Mouse (Mus musculus): ENCODE measurements around the gene Rps12. TPM values are rescaled to one million over a fixed set of nuclear protein-coding genes. Genes with fewer than 3 reads are reported as not detected.

Rps12 gene
- 100 to 1,000 TPM; 472 to 555 TPM for total RNA-seq (2021)
- long read RNA-seq, experiment 1, transcript Rps12-203 (6 exons, 584 nt) = major isoform, 17 of 20 reads
- long read RNA-seq, experiment 1, partial matches to known transcripts = 0 of 20 reads
- long read RNA-seq, experiment 1, other reads (novel, unspliced or antisense) = 0 of 20 reads
- long read RNA-seq, experiment 2, transcript Rps12-203 (6 exons, 584 nt) = major isoform, 41 of 42 reads
- long read RNA-seq, experiment 2, partial matches to known transcripts = 1 of 42 reads
- long read RNA-seq, experiment 2, other reads (novel, unspliced or antisense) = 0 of 42 reads

- peak; percentile 92 to 98 for DNase-seq (ENCODE audit: low spot score in 2 of 2)
Observed at GRCm38 (mm10) chr10:23787062-23787821, at the start of gene Rps12. TSS of gene Rps12 (minus strand) at chr10:23787275.

- DNase-seq (ENCODE audit: low spot score in 2 of 2) = no peak
Observed at GRCm38 (mm10) chr10:23836003-23836964, 49.2 kb upstream of the Rps12 start.

GRCm38 (mm10) chr10:23826516-23826915 is 39.4 kb upstream of the Rps12 start:
- no peak for DNase-seq (ENCODE audit: low spot score in 2 of 2)

GRCm38 (mm10) chr10:23816241-23816640 is 29.2 kb upstream of the Rps12 start:
- no peak for DNase-seq (ENCODE audit: low spot score in 2 of 2)

- peak; percentile 46 to 71 for DNase-seq (ENCODE audit: low spot score in 2 of 2)
Observed at GRCm38 (mm10) chr10:23815168-23815567, 28.1 kb upstream of the Rps12 start.

- DNase-seq (ENCODE audit: low spot score in 2 of 2) = no peak
Observed at GRCm38 (mm10) chr10:23812852-23813766, 26.0 kb upstream of the Rps12 start.

GRCm38 (mm10) chr10:23812438-23812759 is 25.3 kb upstream of the Rps12 start:
- DNase-seq (ENCODE audit: low spot score in 2 of 2) = no peak

GRCm38 (mm10) chr10:23811635-23812437 is 24.8 kb upstream of the Rps12 start:
- DNase-seq (ENCODE audit: low spot score in 2 of 2) = peak; percentile 39 to 66

GRCm38 (mm10) chr10:23806201-23806600 is 19.1 kb upstream of the Rps12 start:
- no peak for DNase-seq (ENCODE audit: low spot score in 2 of 2)

- no peak for DNase-seq (ENCODE audit: low spot score in 2 of 2)
Observed at GRCm38 (mm10) chr10:23804665-23805064, 17.6 kb upstream of the Rps12 start.

- no peak for DNase-seq (ENCODE audit: low spot score in 2 of 2)
Observed at GRCm38 (mm10) chr10:23802911-23803310, 15.8 kb upstream of the Rps12 start.

GRCm38 (mm10) chr10:23799933-23800332 is 12.9 kb upstream of the Rps12 start:
- DNase-seq (ENCODE audit: low spot score in 2 of 2) = no peak

- DNase-seq (ENCODE audit: low spot score in 2 of 2) = no peak
Observed at GRCm38 (mm10) chr10:23798142-23798541, 11.1 kb upstream of the Rps12 start.

GRCm38 (mm10) chr10:23797606-23798005 is 10.5 kb upstream of the Rps12 start:
- no peak for DNase-seq (ENCODE audit: low spot score in 2 of 2)

- DNase-seq (ENCODE audit: low spot score in 2 of 2) = peak; percentile 34 to 52
Observed at GRCm38 (mm10) chr10:23796551-23797503, 9.8 kb upstream of the Rps12 start, which contains the start of gene Slc18b1. TSS of gene Slc18b1 (plus strand) at chr10:23796986.

GRCm38 (mm10) chr10:23795871-23796520 is 8.9 kb upstream of the Rps12 start:
- DNase-seq (ENCODE audit: low spot score in 2 of 2) = no peak

GRCm38 (mm10) chr10:23788056-23788600 is 1.1 kb upstream of the Rps12 start:
- DNase-seq (ENCODE audit: low spot score in 2 of 2) = no peak

Measured in gastrocnemius, postnatal 4 days (tissue).